14 mouse cellular contexts compared by ENCODE assay signal in the genomic region with DNA sequence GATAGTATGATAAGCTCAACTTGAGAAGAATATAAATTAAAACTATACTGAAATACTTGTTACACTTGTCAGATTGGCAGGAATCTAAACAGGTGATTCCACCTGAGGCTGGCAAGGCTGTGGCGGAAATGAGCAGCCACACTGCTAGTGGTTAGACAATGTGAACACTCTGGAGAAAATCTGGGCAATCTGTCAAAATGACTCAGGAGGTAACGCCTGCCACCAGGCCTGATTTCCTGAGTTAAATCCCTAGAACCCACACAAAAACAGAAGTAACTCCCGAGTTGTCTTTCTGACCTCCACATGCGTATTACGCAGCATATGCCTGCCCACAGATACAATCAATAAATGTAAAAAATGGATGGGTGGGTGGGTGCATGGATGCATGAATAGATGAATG. TPM values are rescaled to one million over a fixed set of nuclear protein-coding genes. Genes with fewer than 3 reads are reported as not detected.
DNase-seq lines count a peak whose midpoint lies in the region; TF ChIP-seq lines count a peak whose summit lies in the region.
"Had no signal": no experiment of that assay in that cellular context is flagged by ENCODE, and none has a peak within 500 bp of the region (broad histone marks: within the 10 kb centered on the region; RNA-seq: fewer than 3 reads in every experiment).

No protein-coding gene starts in this region.

- intact Hi-C loops in gastrocnemius, adult 2 months (cut with DNase I), result no loop called here

- H3K4me3 ChIP-seq in gastrocnemius, adult 2 months, result no peak overlapping the region
- H3K4me3 ChIP-seq in brown adipose tissue, adult 24 weeks (ENCODE audit: insufficient read depth, low read depth, low read length), result no peak overlapping the region
- H3K4me3 ChIP-seq: forebrain, embryonic 10.5 days; hindbrain, embryonic 13.5 days; limb, embryonic 12.5 days; neural tube, embryonic 13.5 days had no signal

- H3K27ac ChIP-seq in gastrocnemius, adult 2 months, result peak overlapping the region; percentile 79
- H3K27ac ChIP-seq in brown adipose tissue, adult 24 weeks (replicated peaks; ENCODE audit: low read depth, low read length), result peak overlapping the region; percentile 34
- H3K27ac ChIP-seq: forebrain, embryonic 10.5 days; hindbrain, embryonic 13.5 days; limb, embryonic 12.5 days; neural tube, embryonic 13.5 days had no signal

- peaks cover 67% of the 10 kb centered on the region for H3K4me1 ChIP-seq in brown adipose tissue, adult 24 weeks (ENCODE audit: control insufficient read depth, insufficient read depth, insufficient read length, low read length)
- H3K4me1 ChIP-seq: forebrain, embryonic 10.5 days; limb, embryonic 12.5 days had no signal

- DNase-seq in gastrocnemius, adult 2 months, result no peak
- no peak for DNase-seq in gastrocnemius, postnatal 10 days
- DNase-seq in lung, adult 18-20 months, result peak; percentile 20 to 48
- DNase-seq in lung, postnatal 10 days, result no peak
- peak; percentile 77 for DNase-seq in gonadal fat pad, adult 2 months (ENCODE audit: low read depth)
- no peak for DNase-seq in spleen, postnatal 4 days (ENCODE audit: low spot score in 2 of 2)
- no peak for DNase-seq in layer of hippocampus, adult 8-10 months (ENCODE audit: low spot score in 2 of 2)
- DNase-seq: kidney, postnatal 10 days; right cerebral cortex, postnatal 14 days had no signal

- no peak for TF ChIP-seq CTCF in gastrocnemius, adult 2 months (IDR thresholded peaks at IDR 0.05)

RNA-seq across cellular contexts. Expression of a gene that starts 17.1 kb away (rescaled TPM):
- total RNA-seq in gastrocnemius, adult 2 months (2021), result 10 to 100 TPM; 19.7 to 24.7 TPM
- 10 to 100 TPM; 25.0 to 29.2 TPM for total RNA-seq in gastrocnemius, postnatal 10 days (2021)
- polyA plus RNA-seq in brown adipose tissue, adult 24 weeks (2012; ENCODE audit: insufficient read depth, insufficient read length, missing spikeins), result 20.2 and 29.1 TPM in 2 replicates
- 38.7 and 44.7 TPM in 2 replicates for polyA plus RNA-seq in gonadal fat pad, adult 2 months (2012; rRNA removed)
- 100 to 1,000 TPM; 123 to 157 (median 152) TPM for total RNA-seq in layer of hippocampus, adult 8-10 months (2022)

RNA-seq across cellular contexts. Expression of a gene that starts 57.5 kb away (rescaled TPM):
- total RNA-seq in gastrocnemius, adult 2 months (2021), result 1 to 10 TPM; 3.4 to 7.0 TPM
- 1 to 10 TPM; 5.9 to 9.7 TPM for total RNA-seq in gastrocnemius, postnatal 10 days (2021)
- 7.5 and 8.2 TPM in 2 replicates for polyA plus RNA-seq in brown adipose tissue, adult 24 weeks (2012; ENCODE audit: insufficient read depth, insufficient read length, missing spikeins)
- polyA plus RNA-seq in gonadal fat pad, adult 2 months (2012; rRNA removed), result 32.2 and 37.9 TPM in 2 replicates
- total RNA-seq in layer of hippocampus, adult 8-10 months (2022), result 10 to 100 TPM; 43.1 to 52.1 (median 47.2) TPM

Comparison
In these comparisons a context has a peak if more than half of its experiments do, and no peak if none do; other contexts are left out.
1. DNase-seq: peak in lung, adult 18-20 months (2 of 2) and gonadal fat pad, adult 2 months (single experiment); none in gastrocnemius, adult 2 months (single experiment), gastrocnemius, postnatal 10 days (single experiment), lung, postnatal 10 days (single experiment), spleen, postnatal 4 days (0 of 2) and layer of hippocampus, adult 8-10 months (0 of 2).
2. RNA of a gene that starts 17.1 kb away (total RNA-seq): 123 to 157 TPM in layer of hippocampus, adult 8-10 months; 25.0 to 29.2 TPM in gastrocnemius, postnatal 10 days and 19.7 to 24.7 TPM in gastrocnemius, adult 2 months; every median in the first group is over 4 times any median in the second.
3. RNA of a gene that starts 57.5 kb away (total RNA-seq): 43.1 to 52.1 TPM in layer of hippocampus, adult 8-10 months; 5.9 to 9.7 TPM in gastrocnemius, postnatal 10 days and 3.4 to 7.0 TPM in gastrocnemius, adult 2 months; every median in the first group is over 4 times any median in the second.